Mouse (Mus musculus) ES-Bruce4 (cell line): ENCODE measurements around the gene Dusp2. TPM values are rescaled to one million over a fixed set of nuclear protein-coding genes. Genes with fewer than 3 reads are reported as not detected.

Experiments used
- H3K27ac ChIP-seq: 2 replicates; pipeline ENCODE4 v1.5.1; 2012; ENCODE audit warnings: low read length, inconsistent platforms; ENCODE audit not compliant: insufficient read depth
- H3K27me3 ChIP-seq: 2 replicates; pipeline ENCODE4 v1.6.1; 2012; ENCODE audit warnings: mild to moderate bottlenecking, low read length, inconsistent platforms; ENCODE audit not compliant: control insufficient read depth, poor library complexity, insufficient read depth, severe bottlenecking
- H3K36me3 ChIP-seq: 2 replicates; pipeline ENCODE4 v1.6.1; 2012; ENCODE audit warnings: inconsistent platforms, mild to moderate bottlenecking, low read length, moderate library complexity; ENCODE audit not compliant: control insufficient read depth, poor library complexity, insufficient read depth, severe bottlenecking
- H3K4me1 ChIP-seq: one replicate; pipeline ENCODE4 v1.8.1; 2011; ENCODE audit warnings: low read length; ENCODE audit not compliant: control insufficient read depth, insufficient read depth
- H3K4me3 ChIP-seq: 2 replicates; pipeline ENCODE4 v1.5.1; 2011; ENCODE audit warnings: low read depth, mild to moderate bottlenecking, low read length
- H3K9ac ChIP-seq: 2 replicates; pipeline ENCODE4 v1.6.1; 2012; ENCODE audit warnings: low read depth, mild to moderate bottlenecking, inconsistent platforms; ENCODE audit not compliant: poor library complexity, severe bottlenecking
- H3K9me3 ChIP-seq: replicated peaks from 2 replicates; pipeline ENCODE4 v1.6.1; 2012; ENCODE audit warnings: mild to moderate bottlenecking, low read length, inconsistent platforms; ENCODE audit not compliant: control insufficient read depth, poor library complexity, insufficient read depth, severe bottlenecking
- CTCF ChIP-seq: IDR thresholded peaks from one replicate; pipeline ENCODE4 v1.8.1; 2011; ENCODE audit warnings: low read depth, low read length
- EP300 ChIP-seq: IDR thresholded peaks from 2 replicates; pipeline ENCODE4 v1.6.1; 2011; ENCODE audit warnings: low read depth, low read length; ENCODE audit not compliant: insufficient read depth
- POLR2A ChIP-seq: IDR thresholded peaks from one replicate; pipeline ENCODE4 v1.8.1; 2011; ENCODE audit warnings: low read length; ENCODE audit not compliant: insufficient read depth
- polyA plus RNA-seq: library from polyadenylated mRNA; stranded (reverse); fragments of >200 nt; gene quantifications from 2 replicates; pipeline ENCODE4 v1.2.4, GENCODE M21; 2011; ENCODE audit warnings: low read depth; ENCODE audit not compliant: missing spikeins, insufficient read depth, insufficient read length

Gene Dusp2
- polyA plus RNA-seq, 1 experiment, result 0.61 TPM

DNA sequence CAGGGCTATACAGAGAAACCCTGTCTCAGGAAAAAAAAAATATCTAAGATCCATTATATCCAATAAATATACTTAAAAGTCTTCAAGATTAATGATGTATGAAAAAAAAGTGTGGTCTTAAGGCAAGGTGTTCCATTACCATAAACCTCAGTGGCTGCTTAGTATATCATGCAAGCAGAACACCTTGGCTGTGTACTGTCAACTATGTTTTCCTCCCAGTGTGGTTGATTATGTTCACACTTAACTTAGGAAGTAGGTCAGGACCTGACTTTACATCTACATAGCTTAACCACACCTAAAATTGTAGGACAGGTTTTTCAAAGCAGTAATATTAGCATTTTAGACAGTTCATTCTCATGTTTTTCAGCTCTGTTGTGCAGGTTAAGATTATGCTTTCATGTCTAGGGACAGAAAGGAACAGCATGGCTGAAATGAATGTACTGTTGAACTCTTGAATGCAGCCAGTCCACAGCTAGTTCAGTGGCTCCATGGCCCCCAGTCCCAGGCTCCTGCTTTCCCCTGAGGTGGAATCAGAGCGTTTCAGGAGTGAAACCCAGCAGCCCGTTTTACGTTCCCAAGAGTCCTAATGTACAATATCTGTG, 31.2 kb upstream of the Dusp2 start:
- Histone ChIP-seq H3K4me1 (no peaks in the 10 kb centered on the region), H3K9ac (no peak overlapping the region), H3K36me3 (no peaks in the 10 kb centered on the region), H3K4me3 (no peak overlapping the region), H3K27me3 (no peaks in the 10 kb centered on the region), H3K9me3 (no peaks in the 10 kb centered on the region), H3K27ac (no peak overlapping the region)
- TF ChIP-seq CTCF, result no peak
- TF ChIP-seq EP300, result no peak
- TF ChIP-seq POLR2A, result no peak

DNA sequence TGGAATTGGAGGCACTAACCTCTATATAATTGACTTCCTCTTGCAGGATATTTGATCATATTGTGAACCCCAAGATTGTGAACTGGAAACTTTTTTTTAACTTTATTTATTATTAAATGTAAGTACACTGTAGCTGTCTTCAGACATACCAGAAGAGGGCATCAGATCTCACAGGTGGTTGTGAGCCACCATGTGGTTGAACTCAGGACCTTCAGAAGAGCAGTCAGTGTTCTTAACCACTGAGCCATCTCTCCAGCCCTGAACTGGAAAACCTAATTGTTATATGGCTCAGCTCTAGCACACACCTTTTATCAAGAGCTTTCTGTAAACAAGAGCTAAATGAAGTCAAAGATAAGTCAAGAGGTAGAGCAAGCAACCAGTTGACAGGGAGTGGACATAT, 29.8 kb upstream of the Dusp2 start:
- Histone ChIP-seq H3K27me3 (no peaks in the 10 kb centered on the region), H3K9ac (no peak overlapping the region), H3K36me3 (no peaks in the 10 kb centered on the region), H3K4me1 (no peaks in the 10 kb centered on the region), H3K27ac (no peak overlapping the region), H3K9me3 (no peaks in the 10 kb centered on the region), H3K4me3 (no peak overlapping the region)
- TF ChIP-seq EP300 (no peak), CTCF (no peak), POLR2A (no peak)

DNA sequence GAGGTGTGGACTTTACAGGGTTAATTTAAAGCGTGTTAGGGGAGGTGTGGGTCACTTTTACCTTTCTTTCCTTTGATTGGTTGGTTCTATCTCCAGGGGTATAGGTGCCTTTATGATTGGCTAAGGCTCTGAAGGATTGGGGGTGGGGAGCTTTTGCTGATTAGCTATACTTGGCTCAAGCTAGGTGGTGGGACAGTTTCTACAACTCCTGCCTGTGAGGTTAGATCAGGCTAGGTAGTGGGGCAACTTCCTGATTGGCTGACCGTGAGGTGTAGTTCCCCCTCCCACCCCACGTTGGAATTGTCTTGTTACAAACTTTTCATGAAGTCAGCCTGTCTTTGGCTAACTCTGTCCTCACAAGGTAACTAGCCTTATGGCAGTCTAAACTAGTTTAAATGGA, 28.8 kb upstream of the Dusp2 start:
- H3K27me3 ChIP-seq, result no peaks in the 10 kb centered on the region
- no peaks in the 10 kb centered on the region for H3K36me3 ChIP-seq
- H3K4me1 ChIP-seq, result no peaks in the 10 kb centered on the region
- H3K4me3 ChIP-seq, result no peak overlapping the region
- no peak for TF ChIP-seq POLR2A
- no peak for TF ChIP-seq EP300
- no peak for TF ChIP-seq CTCF
- H3K27ac ChIP-seq, result no peak overlapping the region
- H3K9me3 ChIP-seq, result no peaks in the 10 kb centered on the region
- H3K9ac ChIP-seq, result no peak overlapping the region

DNA sequence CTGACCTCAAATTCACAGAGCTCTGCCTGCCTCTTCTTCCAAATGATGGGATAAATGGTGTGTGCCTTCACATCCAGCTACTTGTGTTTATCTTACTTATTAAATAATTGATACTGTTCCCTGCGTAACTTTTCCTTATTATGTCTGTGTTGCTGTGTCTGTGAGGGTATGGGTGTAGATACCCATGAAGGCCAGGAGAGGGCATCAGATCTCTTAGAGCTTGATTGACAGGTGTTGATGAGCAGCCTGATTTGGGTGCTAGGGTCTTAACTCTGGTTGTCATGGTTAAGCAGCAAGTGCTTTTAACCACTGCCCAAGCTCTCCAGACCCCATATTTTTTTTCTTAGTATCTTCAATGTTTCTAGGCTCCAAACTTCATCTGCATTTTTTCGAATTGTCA, 27.3 kb upstream of the Dusp2 start:
- H3K27ac ChIP-seq, result no peak overlapping the region
- no peaks in the 10 kb centered on the region for H3K4me1 ChIP-seq
- H3K36me3 ChIP-seq, result no peaks in the 10 kb centered on the region
- H3K4me3 ChIP-seq, result no peak overlapping the region
- H3K27me3 ChIP-seq, result no peaks in the 10 kb centered on the region
- TF ChIP-seq EP300, result no peak
- H3K9ac ChIP-seq, result no peak overlapping the region
- H3K9me3 ChIP-seq, result no peaks in the 10 kb centered on the region

DNA sequence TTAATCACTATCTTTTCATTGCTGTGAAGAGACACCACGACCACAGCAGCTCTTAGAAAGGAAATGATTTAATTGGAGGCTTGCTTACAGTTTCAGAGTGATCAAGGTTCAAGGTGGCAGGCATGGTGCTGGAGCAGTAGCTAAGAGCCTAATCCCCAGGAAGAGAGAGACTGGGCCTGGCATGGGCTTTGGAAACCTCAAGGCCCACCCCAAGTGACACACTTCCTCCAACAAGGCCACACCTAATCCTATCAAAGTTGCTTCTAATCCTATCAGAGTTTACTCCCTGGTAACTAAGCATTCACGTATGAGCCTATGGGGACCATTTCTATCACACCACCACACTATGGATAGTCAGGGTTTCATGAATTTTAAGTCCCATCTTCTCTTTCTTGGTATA, 25.7 kb upstream of the Dusp2 start:
- Histone ChIP-seq H3K4me1 (no peaks in the 10 kb centered on the region), H3K27me3 (no peaks in the 10 kb centered on the region), H3K36me3 (no peaks in the 10 kb centered on the region), H3K9me3 (no peaks in the 10 kb centered on the region), H3K4me3 (no peak overlapping the region), H3K9ac (no peak overlapping the region), H3K27ac (no peak overlapping the region)
- TF ChIP-seq CTCF, result no peak
- TF ChIP-seq EP300, result no peak
- TF ChIP-seq POLR2A, result no peak

DNA sequence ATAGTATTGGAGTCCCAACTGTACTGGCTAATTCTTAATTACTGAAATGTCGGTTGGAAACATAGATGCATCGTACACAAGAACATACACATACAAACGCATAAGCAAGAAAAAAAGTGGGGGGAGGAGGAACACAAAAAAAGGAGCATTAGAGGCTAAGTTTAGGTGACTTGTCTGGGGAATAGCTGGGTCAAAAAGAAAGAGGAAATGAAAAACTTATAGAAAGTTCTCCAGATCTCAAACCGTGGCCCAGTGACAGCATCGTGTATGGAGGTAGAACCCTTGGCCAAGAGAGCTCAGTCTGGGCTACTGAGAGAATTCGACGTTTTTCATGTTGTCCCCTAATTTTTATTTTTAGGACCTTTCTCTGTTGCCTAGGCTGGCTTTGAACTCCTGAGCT, 25.3 kb upstream of the Dusp2 start:
- TF ChIP-seq EP300, result no peak
- no peak for TF ChIP-seq POLR2A
- TF ChIP-seq CTCF, result no peak
- Histone ChIP-seq H3K27me3 (no peaks in the 10 kb centered on the region), H3K9ac (no peak overlapping the region), H3K27ac (no peak overlapping the region), H3K4me1 (no peaks in the 10 kb centered on the region), H3K36me3 (no peaks in the 10 kb centered on the region), H3K4me3 (no peak overlapping the region), H3K9me3 (no peaks in the 10 kb centered on the region)

DNA sequence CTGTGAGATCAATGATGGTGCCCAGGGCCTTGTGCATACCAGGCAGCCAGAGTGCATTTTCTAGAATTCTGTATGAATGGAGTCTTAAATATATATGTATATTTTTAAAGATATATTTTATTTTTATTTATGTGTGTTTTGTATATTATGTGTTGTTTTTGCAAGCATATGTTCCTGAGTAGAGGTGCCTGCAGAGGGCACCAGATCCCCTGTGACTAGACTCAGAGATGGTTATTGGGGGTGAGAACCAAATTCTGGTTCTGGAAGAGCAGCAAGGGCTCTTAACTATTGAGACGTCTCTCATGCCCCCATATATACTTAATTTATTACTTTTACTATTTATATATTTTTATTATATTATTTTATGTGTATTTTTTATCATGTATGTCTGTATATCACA, 24.8 kb upstream of the Dusp2 start:
- Histone ChIP-seq H3K9ac (no peak overlapping the region), H3K27me3 (no peaks in the 10 kb centered on the region)
- no peak for TF ChIP-seq EP300
- no peak for TF ChIP-seq CTCF
- no peak for TF ChIP-seq POLR2A

More for the DNA sequence above, 24.8 kb upstream of the Dusp2 start:
- Histone ChIP-seq H3K4me3 (no peak overlapping the region), H3K4me1 (no peaks in the 10 kb centered on the region), H3K27ac (no peak overlapping the region), H3K9me3 (no peaks in the 10 kb centered on the region), H3K36me3 (no peaks in the 10 kb centered on the region)
